Mouse (Mus musculus) heart, embryonic 16.5 days (tissue): Measurements from ENCODE around the gene Golm1. TPM values are rescaled to one million over a fixed set of nuclear protein-coding genes. Genes with fewer than 3 reads are reported as not detected.
"Not testable (repeated sequence)": the region's sequence is repeated elsewhere in the genome, so short reads cannot be mapped to it uniquely, and the experiment has no call there.

Experiments
- ATAC-seq: fragments of 200-750 bp; cut with Nextera tagmentation; replicated peaks from 2 replicates; pipeline ENCODE4 v1.8.0; 2017; ENCODE audit warnings: moderate number of reproducible peaks; ENCODE audit not compliant: insufficient read depth, low FRiP score; ENCODE audit errors: extremely low read depth
- H3K27ac ChIP-seq: fragments of 300-500 bp; sonication (generic); 2 replicates; pipeline ENCODE4 v1.5.1; 2014; ENCODE audit warnings: mild to moderate bottlenecking, low read length, control low read depth, moderate library complexity
- H3K27me3 ChIP-seq: fragments of 300-500 bp; sonication (generic); 2 replicates; pipeline ENCODE4 v1.6.1; 2014; ENCODE audit warnings: low read length, mixed read lengths; ENCODE audit not compliant: control insufficient read depth, insufficient read depth
- H3K36me3 ChIP-seq: fragments of 300-500 bp; sonication (generic); 2 replicates; pipeline ENCODE4 v1.6.1; 2014; ENCODE audit not compliant: control insufficient read depth, insufficient read depth
- H3K4me1 ChIP-seq: fragments of 300-500 bp; sonication (generic); 2 replicates; pipeline ENCODE4 v1.6.1; 2014; ENCODE audit warnings: low read length, mixed read lengths; ENCODE audit not compliant: control insufficient read depth, insufficient read depth
- H3K4me2 ChIP-seq: fragments of 300-500 bp; sonication (generic); 2 replicates; pipeline ENCODE4 v1.6.1; 2014; ENCODE audit warnings: low read depth, mild to moderate bottlenecking, control low read depth, low read length
- H3K4me3 ChIP-seq: fragments of 300-500 bp; sonication (generic); 2 replicates; pipeline ENCODE4 v1.5.1; 2014; ENCODE audit warnings: mild to moderate bottlenecking, control low read depth, low read length
- H3K9ac ChIP-seq: fragments of 300-500 bp; sonication (generic); 2 replicates; pipeline ENCODE4 v1.6.1; 2014; ENCODE audit warnings: low read length, control low read depth
- H3K9me3 ChIP-seq: fragments of 300-500 bp; sonication (generic); replicated peaks from 2 replicates; pipeline ENCODE4 v1.6.1; 2016; ENCODE audit warnings: low read length; ENCODE audit not compliant: control insufficient read depth
- WGBS: fragments of 180-500 bp; shearing (Covaris S2); extraction: QIAGEN DNeasy Blood & Tissue Kit; methylation state at CpG from one replicate; pipeline ENCODE4 v1.1.7; 2014; 5-methylcytosine and 5-hydroxymethylcytosine counted together
- polyA plus RNA-seq: library from polyadenylated mRNA; unstranded; fragments of >200 nt; fragmentation: Nextera tagmentation; extraction: Ambion mirVana; gene quantifications from 2 replicates; pipeline ENCODE4 v1.2.1, GENCODE M21; 2015

Gene Golm1
- polyA plus RNA-seq, 1 experiment from 2014 or later = 39.2 TPM

- H3K27me3 ChIP-seq, H3K36me3 ChIP-seq, H3K4me1 ChIP-seq, H3K4me2 ChIP-seq, H3K9me3 ChIP-seq, H3K27ac ChIP-seq, H3K9ac ChIP-seq, H3K4me3 ChIP-seq, ATAC-seq: not testable (repeated sequence)
- 64% methylated on average over 1 of the region's 1 CpGs for WGBS
Observed at GRCm38 (mm10) chr13:59700137-59700536, 24.5 kb upstream of the Golm1 start.

- Histone ChIP-seq H3K4me2 (no peak overlapping the region), H3K4me1 (no peaks in the 10 kb centered on the region), H3K9me3 (no peaks in the 10 kb centered on the region), H3K36me3 (no peaks in the 10 kb centered on the region), H3K27me3 (0 out of 2 replicates have a peak, but pooled peaks cover 3% of the 10 kb centered on the region), H3K9ac (no peak overlapping the region), H3K4me3 (no peak overlapping the region), H3K27ac (no peak overlapping the region)
- ATAC-seq = no peak
- 88% methylated on average over 8 of the region's 8 CpGs for WGBS
Observed at GRCm38 (mm10) chr13:59699131-59699530, 23.5 kb upstream of the Golm1 start.

GRCm38 (mm10) chr13:59695781-59696180, 20.2 kb upstream of the Golm1 start:
- Histone ChIP-seq H3K9ac (no peak overlapping the region), H3K27ac (no peak overlapping the region), H3K9me3 (no peaks in the 10 kb centered on the region), H3K4me3 (no peak overlapping the region), H3K4me1 (no peaks in the 10 kb centered on the region), H3K27me3 (no peaks in the 10 kb centered on the region), H3K4me2 (no peak overlapping the region), H3K36me3 (no peaks in the 10 kb centered on the region)
- 76% methylated on average over 7 of the region's 7 CpGs for WGBS
- ATAC-seq = no peak

- no peak within 1 kb of the TSS for H3K9ac ChIP-seq
- no peak for ATAC-seq
- no peaks in the 10 kb centered on the region for H3K36me3 ChIP-seq
- peaks cover 6% of the 10 kb centered on the region; the same call in 1 of the 2 replicates for H3K4me1 ChIP-seq
- no peak within 1 kb of the TSS for H3K27ac ChIP-seq
- H3K27me3 ChIP-seq = no peaks in the 10 kb centered on the region
- 74% methylated on average over 3 of the region's 3 CpGs for WGBS
- no peaks in the 10 kb centered on the region for H3K9me3 ChIP-seq
- H3K4me2 ChIP-seq = no peak within 1 kb of the TSS
- H3K4me3 ChIP-seq = no peak within 1 kb of the TSS
Observed at GRCm38 (mm10) chr13:59694008-59694407, 18.4 kb upstream of the Golm1 start, which contains the start of gene 4921517D22Rik. Gene 4921517D22Rik, minus strand, starts transcription at chr13:59694108.

- Histone ChIP-seq H3K27me3 (no peaks in the 10 kb centered on the region), H3K27ac (no peak overlapping the region), H3K36me3 (no peaks in the 10 kb centered on the region), H3K9ac (no peak overlapping the region), H3K4me3 (no peak overlapping the region), H3K4me2 (no peak overlapping the region), H3K4me1 (peaks cover 17% of the 10 kb centered on the region), H3K9me3 (no peaks in the 10 kb centered on the region)
- no peak for ATAC-seq
- WGBS = 77% methylated on average over 10 of the region's 10 CpGs
Observed at GRCm38 (mm10) chr13:59691478-59691877, 15.9 kb upstream of the Golm1 start.

- Histone ChIP-seq H3K4me1 (peaks cover 17% of the 10 kb centered on the region), H3K4me3 (no peak overlapping the region), H3K27ac (no peak overlapping the region), H3K9me3 (no peaks in the 10 kb centered on the region), H3K27me3 (no peaks in the 10 kb centered on the region), H3K36me3 (no peaks in the 10 kb centered on the region), H3K4me2 (no peak overlapping the region), H3K9ac (no peak overlapping the region)
- WGBS = 83% methylated on average over 7 of the region's 7 CpGs
- no peak for ATAC-seq
Observed at GRCm38 (mm10) chr13:59690576-59690975, 15.0 kb upstream of the Golm1 start.

GRCm38 (mm10) chr13:59689843-59690242, 14.2 kb upstream of the Golm1 start:
- Histone ChIP-seq H3K4me1 (peaks cover 17% of the 10 kb centered on the region), H3K4me3 (no peak overlapping the region), H3K9me3 (no peaks in the 10 kb centered on the region), H3K27ac (no peak overlapping the region), H3K36me3 (no peaks in the 10 kb centered on the region), H3K9ac (no peak overlapping the region), H3K27me3 (no peaks in the 10 kb centered on the region), H3K4me2 (no peak overlapping the region)
- WGBS = 87% methylated on average over 3 of the region's 3 CpGs
- ATAC-seq = no peak

GRCm38 (mm10) chr13:59689313-59689712, 13.7 kb upstream of the Golm1 start:
- Histone ChIP-seq H3K4me2 (no peak overlapping the region), H3K4me1 (peaks cover 17% of the 10 kb centered on the region), H3K9me3 (no peaks in the 10 kb centered on the region), H3K36me3 (no peaks in the 10 kb centered on the region), H3K27ac (peak overlapping the region; percentile 10), H3K9ac (no peak overlapping the region), H3K27me3 (no peaks in the 10 kb centered on the region), H3K4me3 (no peak overlapping the region)
- WGBS = 56% methylated on average over 9 of the region's 9 CpGs
- ATAC-seq = no peak

- peak; percentile 77 for ATAC-seq
- no peaks in the 10 kb centered on the region for H3K9me3 ChIP-seq
- H3K4me2 ChIP-seq = peak overlapping the region; percentile 64
- 29% methylated on average over 13 of the region's 13 CpGs for WGBS
- H3K27ac ChIP-seq = peak overlapping the region; percentile 95
- peak overlapping the region; percentile 59 for H3K9ac ChIP-seq
- no peaks in the 10 kb centered on the region for H3K36me3 ChIP-seq
- H3K4me3 ChIP-seq = peak overlapping the region; percentile 40
- peaks cover 17% of the 10 kb centered on the region for H3K4me1 ChIP-seq
- no peaks in the 10 kb centered on the region for H3K27me3 ChIP-seq
Observed at GRCm38 (mm10) chr13:59688338-59688770, 12.7 kb upstream of the Golm1 start.
